Mouse (Mus musculus): Measurements from ENCODE around the gene Gipr. TPM values are rescaled to one million over a fixed set of nuclear protein-coding genes. Genes with fewer than 3 reads are reported as not detected.

Gipr gene
- polyA plus RNA-seq, 1 experiment from 2014 or later, result 2.1 TPM

- Histone ChIP-seq H3K9me3 (replicated peaks; ENCODE audit: control insufficient read depth, low read length) (no peaks in the 10 kb centered on the region), H3K27ac (ENCODE audit: low read length) (no peak overlapping the region), H3K4me2 (ENCODE audit: low read depth, low read length) (no peak overlapping the region), H3K9ac (ENCODE audit: low read depth, low read length) (no peak overlapping the region), H3K4me3 (ENCODE audit: low read depth, low read length) (no peak overlapping the region), H3K36me3 (ENCODE audit: control insufficient read depth, insufficient read depth) (no peaks in the 10 kb centered on the region), H3K4me1 (ENCODE audit: control insufficient read depth, low read depth, low read length) (no peaks in the 10 kb centered on the region), H3K27me3 (ENCODE audit: control insufficient read depth, insufficient read depth, low read depth, low read length) (no peaks in the 10 kb centered on the region; the same call in 1 of the 2 replicates)
- 43% methylated on average over 1 of the region's 1 CpGs for WGBS (ENCODE audit: insufficient replicate concordance)
- no peak for ATAC-seq (ENCODE audit: low read depth)
Measured at GRCm38 (mm10) chr7:19109565-19109964, 56.4 kb downstream of the Gipr start.

DNA sequence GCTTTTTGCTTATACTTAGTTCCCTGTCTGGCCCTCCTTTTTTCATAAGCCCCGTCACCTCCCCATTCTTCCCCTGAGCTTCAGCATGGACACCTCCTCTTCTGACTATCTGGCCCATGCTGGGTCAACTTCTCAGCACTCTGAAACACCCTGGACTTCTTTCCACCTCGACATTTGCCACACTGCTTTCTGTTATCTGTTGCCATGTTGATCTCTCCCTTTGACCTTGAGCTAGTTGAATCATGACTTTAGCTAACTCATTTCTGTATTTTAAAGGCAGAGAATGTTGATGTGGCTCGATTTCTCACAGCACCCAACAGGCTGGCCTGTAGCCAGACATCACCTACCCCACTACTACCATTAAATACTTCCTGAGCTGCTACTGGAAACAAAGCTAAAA lies 58.5 kb downstream of the Gipr start:
- Histone ChIP-seq H3K4me1 (ENCODE audit: control insufficient read depth, low read depth, low read length) (no peaks in the 10 kb centered on the region), H3K9me3 (replicated peaks; ENCODE audit: control insufficient read depth, low read length) (no peaks in the 10 kb centered on the region), H3K4me3 (ENCODE audit: low read depth, low read length) (no peak overlapping the region), H3K27me3 (ENCODE audit: control insufficient read depth, insufficient read depth, low read depth, low read length) (no peaks in the 10 kb centered on the region; the same call in 1 of the 2 replicates), H3K9ac (ENCODE audit: low read depth, low read length) (no peak overlapping the region), H3K27ac (ENCODE audit: low read length) (no peak overlapping the region), H3K4me2 (ENCODE audit: low read depth, low read length) (no peak overlapping the region), H3K36me3 (ENCODE audit: control insufficient read depth, insufficient read depth) (no peaks in the 10 kb centered on the region)
- ATAC-seq (ENCODE audit: low read depth), result no peak
- WGBS (ENCODE audit: insufficient replicate concordance), result 29% methylated on average over 3 of the region's 3 CpGs

MicroRNAs within 50 kb of the gene (microRNA counts, 519-probe panel; counts per million panel counts)
- microRNA mmu-miR-330, result 2,045 counts per million, percentile 29 among the panel's probes with 10 or more counts

Small RNA genes lying within 50 kb of the gene (microRNA-seq; reads per million reads assigned to microRNA genes)
- gene Mir330, result 179 reads per million, percentile 58 among the genes with 10 or more reads in this experiment

Other genes starting within 250 kb of the Gipr start
- gene Nova2, start 240.2 kb downstream of the Gipr start, polyA plus RNA-seq (2015; fragmentation: Nextera tagmentation; extraction: Ambion mirVana), result 0.06 and 0.09 TPM in 2 replicates
- gene Nanos2, start 178.7 kb downstream of the Gipr start, polyA plus RNA-seq (2015; fragmentation: Nextera tagmentation; extraction: Ambion mirVana), result not detected in 2 replicates
- 0.12 and 0.48 TPM in 2 replicates for gene Mypop, start 174.9 kb downstream of the Gipr start, polyA plus RNA-seq (2015; fragmentation: Nextera tagmentation; extraction: Ambion mirVana)
- 6.4 and 6.6 TPM in 2 replicates for gene Irf2bp1, start 162.1 kb downstream of the Gipr start, polyA plus RNA-seq (2015; fragmentation: Nextera tagmentation; extraction: Ambion mirVana)
- 60.8 and 63.7 TPM in 2 replicates for gene Foxa3, start 142.6 kb downstream of the Gipr start, polyA plus RNA-seq (2015; fragmentation: Nextera tagmentation; extraction: Ambion mirVana)
- gene Sympk, start 141.8 kb downstream of the Gipr start, polyA plus RNA-seq (2015; fragmentation: Nextera tagmentation; extraction: Ambion mirVana), result 13.8 TPM in 2 replicates
- not detected in 2 replicates for gene Rsph6a, start 111.4 kb downstream of the Gipr start, polyA plus RNA-seq (2015; fragmentation: Nextera tagmentation; extraction: Ambion mirVana)
- gene Dmwd, start 89.9 kb downstream of the Gipr start, polyA plus RNA-seq (2015; fragmentation: Nextera tagmentation; extraction: Ambion mirVana), result 2.4 and 3.5 TPM in 2 replicates
- 12.2 and 17.1 TPM in 2 replicates for gene Dmpk, start 82.3 kb downstream of the Gipr start, polyA plus RNA-seq (2015; fragmentation: Nextera tagmentation; extraction: Ambion mirVana)
- 0.77 and 0.93 TPM in 2 replicates for gene Six5, start 71.5 kb downstream of the Gipr start, polyA plus RNA-seq (2015; fragmentation: Nextera tagmentation; extraction: Ambion mirVana)
- 0.11 and 0.12 TPM in 2 replicates for gene Gm4969, start 47.8 kb downstream of the Gipr start, polyA plus RNA-seq (2015; fragmentation: Nextera tagmentation; extraction: Ambion mirVana)
- 4.7 and 5.2 TPM in 2 replicates for gene Fbxo46, start 46.3 kb downstream of the Gipr start, polyA plus RNA-seq (2015; fragmentation: Nextera tagmentation; extraction: Ambion mirVana)
- gene Qpctl, start 16.8 kb downstream of the Gipr start, polyA plus RNA-seq (2015; fragmentation: Nextera tagmentation; extraction: Ambion mirVana), result 3.9 and 4.0 TPM in 2 replicates
- gene Snrpd2, start 16.4 kb downstream of the Gipr start, polyA plus RNA-seq (2015; fragmentation: Nextera tagmentation; extraction: Ambion mirVana), result 47.9 and 54.4 TPM in 2 replicates
- 4.0 and 5.0 TPM in 2 replicates for gene Eml2, start 10.3 kb upstream of the Gipr start, polyA plus RNA-seq (2015; fragmentation: Nextera tagmentation; extraction: Ambion mirVana)
- gene Gpr4, start 46.4 kb upstream of the Gipr start, polyA plus RNA-seq (2015; fragmentation: Nextera tagmentation; extraction: Ambion mirVana), result 0.49 and 0.60 TPM in 2 replicates
- gene Opa3, start 62.2 kb upstream of the Gipr start, polyA plus RNA-seq (2015; fragmentation: Nextera tagmentation; extraction: Ambion mirVana), result 13.2 and 14.3 TPM in 2 replicates
- 32.8 and 33.0 TPM in 2 replicates for gene Vasp, start 105.7 kb upstream of the Gipr start, polyA plus RNA-seq (2015; fragmentation: Nextera tagmentation; extraction: Ambion mirVana)
- 0.11 TPM in 1 of 2 replicates, not detected in the other for gene Ppm1n, start 113.9 kb upstream of the Gipr start, polyA plus RNA-seq (2015; fragmentation: Nextera tagmentation; extraction: Ambion mirVana)
- 2.9 and 4.1 TPM in 2 replicates for gene Rtn2, start 116.5 kb upstream of the Gipr start, polyA plus RNA-seq (2015; fragmentation: Nextera tagmentation; extraction: Ambion mirVana)
- not detected in 2 replicates for gene Fosb, start 143.9 kb upstream of the Gipr start, polyA plus RNA-seq (2015; fragmentation: Nextera tagmentation; extraction: Ambion mirVana)
- 11.4 and 14.5 TPM in 2 replicates for gene Ercc1, start 178.7 kb upstream of the Gipr start, polyA plus RNA-seq (2015; fragmentation: Nextera tagmentation; extraction: Ambion mirVana)
- gene Cd3eap, start 193.4 kb upstream of the Gipr start, polyA plus RNA-seq (2015; fragmentation: Nextera tagmentation; extraction: Ambion mirVana), result 6.8 TPM in 2 replicates
- gene Ppp1r13l, start 193.6 kb upstream of the Gipr start, polyA plus RNA-seq (2015; fragmentation: Nextera tagmentation; extraction: Ambion mirVana), result 0.57 and 0.85 TPM in 2 replicates
- 5.9 and 6.2 TPM in 2 replicates for gene Ercc2, start 215.9 kb upstream of the Gipr start, polyA plus RNA-seq (2015; fragmentation: Nextera tagmentation; extraction: Ambion mirVana)
- 0.34 and 0.51 TPM in 2 replicates for gene Klc3, start 238.0 kb upstream of the Gipr start, polyA plus RNA-seq (2015; fragmentation: Nextera tagmentation; extraction: Ambion mirVana)
- gene Ckm, start 238.6 kb upstream of the Gipr start, polyA plus RNA-seq (2015; fragmentation: Nextera tagmentation; extraction: Ambion mirVana), result 27.9 and 65.4 TPM in 2 replicates